Mouse (Mus musculus) heart, adult 2 months (tissue): ENCODE results near the gene Canx.

Source experiments
- CTCF ChIP-seq: fragments of 200-600 bp; IDR thresholded peaks from 2 replicates; pipeline ENCODE4 v1.8.1; 2022; ENCODE audit warnings: antibody characterized with exemption, mild to moderate bottlenecking, moderate library complexity
- POLR2A ChIP-seq: fragments of 200-500 bp; IDR thresholded peaks from 2 replicates; pipeline ENCODE4 v1.6.1; 2011; ENCODE audit warnings: mild to moderate bottlenecking, low read depth, low read length, control low read depth; ENCODE audit not compliant: insufficient read depth

DNA sequence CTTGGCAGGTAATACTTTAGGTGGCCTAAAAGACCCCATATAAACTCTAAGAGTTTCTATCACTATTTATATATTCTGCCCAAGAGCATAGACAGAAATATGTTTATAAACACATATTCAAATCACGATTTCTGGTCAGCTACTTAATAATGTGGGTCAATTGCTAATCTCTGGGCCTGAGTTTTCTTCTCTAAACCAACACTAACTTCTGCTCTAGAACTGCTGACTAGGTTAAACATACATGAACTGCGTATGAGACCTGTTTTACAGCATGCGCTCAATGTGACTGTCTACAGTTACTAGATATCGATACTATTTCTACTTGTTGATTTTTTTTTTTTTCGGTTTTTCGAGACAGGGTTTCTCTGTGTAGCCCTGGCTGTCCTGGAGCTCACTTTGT is 4.2 kb downstream of the Canx start:
- TF ChIP-seq POLR2A (no peak), CTCF (no peak)
